Mouse (Mus musculus): Measurements from ENCODE around the gene Lztfl1.
"Not testable (repeated sequence)": the region's sequence is repeated elsewhere in the genome, so short reads cannot be mapped to it uniquely, and the experiment has no call there.

Lztfl1 gene

GRCm38 (mm10) chr9:123717186-123718008 is at the start of gene Lztfl1:
Lztfl1 (minus strand) TSS chr9:123717697.
- peak; percentile 97 for DNase-seq (ENCODE audit: low spot score)

- no peak for DNase-seq (ENCODE audit: low spot score)
Observed at GRCm38 (mm10) chr9:123766996-123767395, 49.5 kb upstream of the Lztfl1 start.

GRCm38 (mm10) chr9:123763771-123764170 is 46.3 kb upstream of the Lztfl1 start:
- no peak for DNase-seq (ENCODE audit: low spot score)

- no peak for DNase-seq (ENCODE audit: low spot score)
Observed at GRCm38 (mm10) chr9:123762886-123763285, 45.4 kb upstream of the Lztfl1 start.

- no peak for DNase-seq (ENCODE audit: low spot score)
Observed at GRCm38 (mm10) chr9:123760806-123761205, 43.3 kb upstream of the Lztfl1 start.

- DNase-seq (ENCODE audit: low spot score), result no peak
Observed at GRCm38 (mm10) chr9:123758645-123759044, 41.1 kb upstream of the Lztfl1 start.

- no peak for DNase-seq (ENCODE audit: low spot score)
Observed at GRCm38 (mm10) chr9:123758156-123758555, 40.7 kb upstream of the Lztfl1 start.

GRCm38 (mm10) chr9:123757326-123757725 is 39.8 kb upstream of the Lztfl1 start:
- no peak for DNase-seq (ENCODE audit: low spot score)

- DNase-seq (ENCODE audit: low spot score), result no peak
Observed at GRCm38 (mm10) chr9:123756752-123757151, 39.3 kb upstream of the Lztfl1 start.

GRCm38 (mm10) chr9:123754333-123754732 is 36.8 kb upstream of the Lztfl1 start:
- no peak for DNase-seq (ENCODE audit: low spot score)

GRCm38 (mm10) chr9:123749687-123750086 is 32.2 kb upstream of the Lztfl1 start:
- not testable (repeated sequence) for DNase-seq (ENCODE audit: low spot score)

- DNase-seq (ENCODE audit: low spot score), result no peak
Observed at GRCm38 (mm10) chr9:123740799-123741198, 23.3 kb upstream of the Lztfl1 start.

GRCm38 (mm10) chr9:123734133-123734532 is 16.6 kb upstream of the Lztfl1 start:
- DNase-seq (ENCODE audit: low spot score), result no peak

- DNase-seq (ENCODE audit: low spot score), result no peak
Observed at GRCm38 (mm10) chr9:123731271-123731670, 13.8 kb upstream of the Lztfl1 start.

- no peak for DNase-seq (ENCODE audit: low spot score)
Observed at GRCm38 (mm10) chr9:123722737-123723493, 5.4 kb upstream of the Lztfl1 start.

GRCm38 (mm10) chr9:123716301-123716700 is 1.2 kb downstream of the Lztfl1 start:
- no peak for DNase-seq (ENCODE audit: low spot score)

- DNase-seq (ENCODE audit: low spot score), result no peak
Observed at GRCm38 (mm10) chr9:123713111-123713510, 4.4 kb downstream of the Lztfl1 start.

- no peak for DNase-seq (ENCODE audit: low spot score)
Observed at GRCm38 (mm10) chr9:123709226-123709625, 8.3 kb downstream of the Lztfl1 start.

- DNase-seq (ENCODE audit: low spot score), result no peak
Observed at GRCm38 (mm10) chr9:123701822-123702221, 15.7 kb downstream of the Lztfl1 start.

- no peak for DNase-seq (ENCODE audit: low spot score)
Observed at GRCm38 (mm10) chr9:123695634-123696302, 21.7 kb downstream of the Lztfl1 start.

- no peak for DNase-seq (ENCODE audit: low spot score)
Observed at GRCm38 (mm10) chr9:123688227-123688626, 29.3 kb downstream of the Lztfl1 start.

- no peak for DNase-seq (ENCODE audit: low spot score)
Observed at GRCm38 (mm10) chr9:123686206-123686605, 31.3 kb downstream of the Lztfl1 start.

- no peak for DNase-seq (ENCODE audit: low spot score)
Observed at GRCm38 (mm10) chr9:123683704-123684103, 33.8 kb downstream of the Lztfl1 start.
